Mouse (Mus musculus) fibroblast of lung, adult 2 months (primary cell): ENCODE results near the gene Olfr825.
"Not testable (repeated sequence)": the region's sequence is repeated elsewhere in the genome, so short reads cannot be mapped to it uniquely, and the experiment has no call there.

Experiments used
- DNase-seq: peaks from one replicate; pipeline ENCODE4 v3.0.0-alpha.2; 2011; ENCODE audit warnings: low read depth

The Olfr825 gene

DNA sequence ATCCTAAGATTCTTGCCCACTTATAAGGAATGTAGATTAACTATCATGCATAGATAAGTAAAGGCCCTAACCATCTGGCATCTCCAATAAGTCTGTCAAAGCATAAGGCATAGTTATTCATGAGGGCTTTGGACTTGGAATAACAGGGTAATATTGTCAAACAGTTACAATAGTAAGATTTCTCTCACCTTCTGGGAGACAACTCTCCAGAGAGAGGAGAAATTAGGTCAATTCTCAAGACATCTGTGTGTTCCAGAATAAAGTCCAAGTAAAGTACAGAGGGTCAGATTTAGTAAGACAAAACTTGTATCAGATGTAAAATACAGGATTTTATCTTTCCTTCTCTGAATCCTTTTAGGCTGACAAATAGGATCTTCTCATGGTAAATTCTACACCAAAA is at the start of gene Olfr825:
Gene Olfr825 (minus strand): TSS at position 101 of the 400 bp plus-strand sequence.
- DNase-seq = no peak

DNA sequence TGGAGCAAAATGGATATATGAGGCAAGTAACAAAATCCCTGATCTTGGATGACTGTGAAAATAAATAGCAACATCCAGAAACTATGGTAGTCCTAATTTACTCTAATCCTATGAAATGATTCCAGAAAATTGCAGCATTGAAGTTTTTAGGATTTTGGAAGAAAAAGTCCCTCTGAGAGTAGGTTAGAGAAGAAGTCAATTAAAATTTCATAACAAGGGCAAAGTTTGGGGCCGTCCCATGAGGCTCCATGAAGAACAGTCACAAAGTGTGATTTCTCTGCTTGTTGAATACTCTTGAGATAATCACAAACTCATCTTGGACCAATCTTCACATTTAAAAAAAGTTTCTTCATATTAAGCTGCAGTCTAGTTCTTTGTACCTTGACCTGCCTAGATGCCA is 47.7 kb upstream of the Olfr825 start, which contains the start of gene Olfr827:
Gene Olfr827 (minus strand): TSS at position 101 of the 400 bp plus-strand sequence.
- DNase-seq = no peak

DNA sequence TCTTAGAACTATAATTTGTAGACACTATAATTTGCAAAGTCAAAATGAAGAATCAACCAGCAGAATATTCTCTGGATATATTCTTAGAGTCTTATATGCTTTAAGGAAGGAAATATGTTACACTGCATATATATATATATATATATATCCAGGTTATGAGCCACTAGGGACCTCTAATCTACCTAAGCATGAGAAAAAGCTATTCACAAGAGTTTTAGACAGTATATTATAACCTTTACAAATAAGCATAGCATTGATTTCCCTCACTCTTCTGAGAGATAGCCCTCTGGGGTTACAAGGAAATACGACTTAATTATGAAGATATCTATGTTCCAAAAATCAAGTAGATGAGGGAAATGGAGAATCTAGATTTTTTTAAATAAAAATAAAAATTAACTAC is 17.5 kb upstream of the Olfr825 start, which contains the start of gene Olfr826:
Gene Olfr826 (minus strand): TSS at position 101 of the 400 bp plus-strand sequence.
- DNase-seq = no peak

DNA sequence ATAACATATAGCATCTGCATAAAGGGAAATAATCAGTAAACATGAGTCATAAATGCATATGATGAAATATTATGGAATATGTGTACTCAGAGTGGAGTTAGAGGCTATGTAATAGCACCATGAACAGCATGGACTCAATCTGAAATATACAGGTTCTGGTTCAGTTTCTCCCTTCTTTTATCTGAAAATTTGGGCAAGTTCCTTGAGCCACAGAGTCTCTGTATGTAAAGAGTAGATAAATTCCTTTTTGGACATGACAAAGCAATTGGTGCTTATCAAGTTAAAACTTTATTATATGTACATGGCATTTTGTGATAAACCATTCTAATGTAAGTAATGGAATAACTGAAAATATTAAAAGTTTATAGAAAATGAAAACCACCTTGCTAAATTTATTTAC is 1.4 kb downstream of the Olfr825 start:
- DNase-seq = no peak

DNA sequence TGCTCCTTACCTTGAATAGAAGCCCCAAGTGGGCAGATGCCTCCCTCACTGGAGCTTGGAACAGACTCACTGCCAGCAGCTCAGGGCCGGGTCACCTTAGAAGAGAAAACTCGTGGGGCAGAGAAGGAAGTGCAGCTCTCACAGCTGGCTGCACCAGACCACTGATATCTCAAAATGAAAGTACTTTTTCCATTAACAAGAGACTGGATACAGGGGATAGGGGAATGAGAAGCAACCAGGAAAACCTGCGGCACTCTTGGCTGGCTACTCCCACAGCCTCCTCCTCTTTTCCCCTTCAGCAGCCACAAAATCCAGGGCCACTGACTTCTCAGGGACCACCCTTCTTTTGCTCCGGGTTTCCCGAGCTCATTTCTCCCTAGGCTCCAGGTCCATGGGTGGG is 22.4 kb downstream of the Olfr825 start:
- no peak for DNase-seq

DNA sequence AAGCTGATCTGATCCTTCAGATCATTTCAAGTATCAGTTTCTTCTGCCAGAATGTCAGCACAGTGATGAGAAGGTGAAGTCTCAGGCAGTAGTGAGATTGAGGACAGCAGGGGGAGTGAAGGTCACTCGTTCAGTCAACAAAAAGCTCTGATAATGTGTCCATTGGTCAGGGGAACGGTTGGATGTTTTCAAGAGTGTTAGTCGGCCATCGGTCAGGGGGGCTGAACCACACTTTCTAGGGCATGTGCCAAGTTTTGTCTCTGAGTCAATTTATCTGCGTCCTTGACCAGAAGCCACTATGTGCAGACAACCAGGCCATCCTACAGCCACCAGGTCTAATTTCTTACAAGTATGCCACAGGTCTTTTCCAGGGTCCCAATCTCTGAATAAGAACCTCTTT is 24.1 kb downstream of the Olfr825 start:
- DNase-seq = not testable (repeated sequence)

DNA sequence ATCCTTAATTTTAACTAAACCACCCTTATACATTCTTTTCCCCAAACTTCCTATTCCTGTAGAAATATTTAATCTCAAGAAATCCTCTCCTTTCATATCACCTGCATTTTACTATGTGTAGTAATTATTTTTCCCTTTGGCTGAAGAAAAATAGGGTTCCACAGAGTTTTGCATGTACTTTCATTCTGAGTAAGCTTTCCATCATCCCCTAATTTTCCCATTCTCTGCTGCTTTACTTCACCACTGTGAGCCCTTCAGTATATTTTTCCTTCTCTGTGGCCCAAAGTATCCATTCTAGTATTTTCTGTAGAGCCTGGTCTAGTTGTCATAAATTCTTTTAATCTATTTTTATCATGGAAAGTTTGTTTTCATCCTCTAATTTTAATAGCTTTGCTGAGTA is 31.8 kb downstream of the Olfr825 start:
- no peak for DNase-seq

DNA sequence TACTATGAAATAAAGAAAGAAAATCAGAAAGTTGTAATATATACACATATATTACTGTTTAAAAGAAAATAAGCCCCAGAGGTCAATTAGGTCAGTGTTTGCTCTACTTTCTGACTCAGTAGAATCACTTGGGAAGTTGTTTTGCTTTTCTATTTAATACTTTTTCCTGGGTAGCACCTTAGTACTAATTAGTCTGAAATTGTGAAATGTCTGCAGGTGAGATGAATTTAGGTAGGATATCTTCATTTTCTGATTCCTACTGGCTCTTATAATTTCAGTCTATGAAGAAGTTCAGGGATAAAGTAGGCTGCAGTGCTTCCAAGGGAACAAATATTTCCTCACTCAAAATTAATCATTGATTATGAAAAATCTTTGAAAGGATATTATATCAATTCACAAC is 36.7 kb downstream of the Olfr825 start, which contains the start of gene Olfr824:
Gene Olfr824 (minus strand): TSS at position 101 of the 400 bp plus-strand sequence.
- not testable (repeated sequence) for DNase-seq

DNA sequence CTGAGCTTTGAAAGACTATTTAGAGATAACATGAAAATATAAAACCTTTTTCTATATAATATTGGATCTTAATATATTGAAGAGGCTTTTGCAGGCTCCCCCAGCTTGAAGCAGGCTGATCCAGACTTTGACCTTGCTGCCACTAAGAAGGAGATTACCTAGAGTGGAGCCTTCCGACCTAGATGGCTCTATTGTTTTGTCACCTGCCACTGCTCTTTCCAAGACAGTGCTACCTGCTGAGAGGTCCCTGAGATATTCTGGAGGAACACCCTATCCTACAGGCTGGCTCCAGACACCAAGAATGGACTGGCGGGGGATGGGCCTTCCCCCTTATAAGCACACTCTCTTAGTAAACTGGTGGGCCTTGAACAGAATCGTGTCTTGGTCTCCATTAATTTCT is 50.5 kb downstream of the Olfr825 start:
- DNase-seq = not testable (repeated sequence)

DNA sequence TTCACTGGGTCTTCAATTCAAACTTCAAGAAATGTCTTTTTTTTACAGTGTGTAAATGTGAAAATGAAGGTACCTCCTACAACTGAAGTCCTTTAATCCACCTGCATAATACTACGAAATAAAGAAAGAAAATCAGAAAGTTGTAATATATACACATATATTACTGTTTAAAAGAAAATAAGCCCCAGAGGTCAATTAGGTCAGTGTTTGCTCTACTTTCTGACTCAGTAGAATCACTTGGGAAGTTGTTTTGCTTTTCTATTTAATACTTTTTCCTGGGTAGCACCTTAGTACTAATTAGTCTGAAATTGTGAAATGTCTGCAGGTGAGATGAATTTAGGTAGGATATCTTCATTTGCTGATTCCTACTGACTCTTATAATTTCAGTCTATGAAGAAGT is 51.3 kb downstream of the Olfr825 start, which contains the start of gene Olfr823:
Gene Olfr823 (minus strand): TSS at position 101 of the 400 bp plus-strand sequence.
- DNase-seq = not testable (repeated sequence)
